Mouse (Mus musculus) forebrain, embryonic 12.5 days (tissue): ENCODE data around the gene Ccdc6. TPM values are rescaled to one million over a fixed set of nuclear protein-coding genes. Genes with fewer than 3 reads are reported as not detected.

Experiments
- ATAC-seq: fragments of 200-750 bp; cut with Nextera tagmentation; 2 replicates; pipeline ENCODE4 v1.8.0; 2017; ENCODE audit warnings: moderate TSS enrichment; ENCODE audit not compliant: low FRiP score
- H3K27ac ChIP-seq: fragments of 300-500 bp; sonication (generic); 2 replicates; pipeline ENCODE4 v1.5.1; 2016; ENCODE audit warnings: mild to moderate bottlenecking
- H3K27me3 ChIP-seq: fragments of 300-500 bp; sonication (generic); 2 replicates; pipeline ENCODE4 v1.6.1; 2016; ENCODE audit warnings: mild to moderate bottlenecking
- H3K36me3 ChIP-seq: fragments of 300-500 bp; sonication (generic); replicated peaks from 2 replicates; pipeline ENCODE4 v1.6.1; 2016; ENCODE audit warnings: mild to moderate bottlenecking
- H3K4me1 ChIP-seq: fragments of 300-500 bp; sonication (generic); 2 replicates; pipeline ENCODE4 v1.6.1; 2016
- H3K4me2 ChIP-seq: fragments of 300-500 bp; sonication (generic); 2 replicates; pipeline ENCODE4 v1.6.1; 2016; ENCODE audit warnings: mild to moderate bottlenecking, moderate library complexity
- H3K4me3 ChIP-seq: fragments of 300-500 bp; sonication (generic); replicated peaks from 2 replicates; pipeline ENCODE4 v1.5.1; 2016; ENCODE audit warnings: mild to moderate bottlenecking
- H3K9ac ChIP-seq: fragments of 300-500 bp; sonication (generic); 2 replicates; pipeline ENCODE4 v1.6.1; 2016; ENCODE audit warnings: mild to moderate bottlenecking
- H3K9me3 ChIP-seq: fragments of 300-500 bp; sonication (generic); 2 replicates; pipeline ENCODE4 v1.6.1; 2016
- WGBS: fragments of 180-500 bp; shearing (Covaris S2); methylation state at CpG from one replicate; pipeline ENCODE4 v1.1.7; 2016; 5-methylcytosine and 5-hydroxymethylcytosine counted together
- polyA plus RNA-seq: library from polyadenylated mRNA; unstranded; fragments of >200 nt; fragmentation: Nextera tagmentation; extraction: Ambion mirVana; gene quantifications from 2 replicates; pipeline ENCODE4 v1.2.1, GENCODE M21; 2016

Gene Ccdc6
- polyA plus RNA-seq, 1 experiment from 2014 or later, result 15.9 TPM

DNA sequence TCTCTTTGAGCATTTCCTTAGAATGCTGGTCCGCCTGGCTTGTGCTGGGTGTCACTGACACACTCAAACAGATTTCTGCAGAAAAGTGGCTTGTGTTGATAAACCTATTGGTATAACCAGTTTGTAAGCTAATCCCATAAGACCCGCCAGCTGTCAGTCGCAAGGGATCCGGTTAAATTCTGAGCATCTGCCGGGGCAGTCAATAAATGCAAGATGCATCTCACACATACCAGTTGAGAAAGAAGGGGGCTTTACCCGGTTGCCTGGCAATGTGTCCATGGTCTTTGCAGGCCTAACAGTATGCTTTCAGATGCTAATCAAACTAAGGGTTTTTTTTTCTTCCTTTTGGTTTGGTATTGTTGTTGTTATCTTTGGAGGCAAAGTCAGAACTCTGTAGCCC is 42.4 kb downstream of the Ccdc6 start:
- WGBS, result 62% methylated on average over 6 of the region's 6 CpGs

DNA sequence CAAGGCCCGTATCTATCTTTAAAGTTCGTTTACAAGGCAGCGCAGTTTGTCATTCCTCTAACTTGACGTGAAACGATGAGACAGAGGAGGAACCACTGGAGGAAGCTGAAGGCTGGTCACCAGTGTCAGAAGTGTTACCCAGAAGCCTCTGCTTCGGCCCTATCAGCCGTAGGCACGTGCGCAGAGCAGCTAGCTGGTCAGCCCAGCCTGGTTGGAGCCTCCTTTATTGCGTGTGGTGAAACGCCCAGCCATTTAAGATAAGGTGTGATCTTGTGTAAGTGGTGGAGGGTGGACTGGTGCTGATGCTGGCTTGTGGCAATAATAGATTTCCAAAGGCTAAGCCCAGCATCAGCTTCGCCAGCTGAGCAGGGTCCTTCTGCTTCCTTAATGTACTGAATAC is 43.5 kb downstream of the Ccdc6 start:
- WGBS, result 93% methylated on average over 12 of the region's 12 CpGs
- Histone ChIP-seq H3K27ac (no peak overlapping the region), H3K4me3 (no peak overlapping the region), H3K27me3 (no peaks in the 10 kb centered on the region), H3K4me2 (no peak overlapping the region), H3K9ac (no peak overlapping the region), H3K9me3 (no peaks in the 10 kb centered on the region), H3K36me3 (peaks cover 18% of the 10 kb centered on the region), H3K4me1 (peaks cover 25% of the 10 kb centered on the region)
- ATAC-seq, result no peak

More for the DNA sequence above, 42.4 kb downstream of the Ccdc6 start:
- Histone ChIP-seq H3K4me2 (no peak overlapping the region), H3K4me1 (peaks cover 25% of the 10 kb centered on the region), H3K9ac (no peak overlapping the region), H3K27me3 (no peaks in the 10 kb centered on the region), H3K9me3 (no peaks in the 10 kb centered on the region), H3K4me3 (no peak overlapping the region), H3K36me3 (peaks cover 13% of the 10 kb centered on the region; the same call in 1 of the 2 replicates), H3K27ac (peak overlapping the region; percentile 70)
- 0 out of 2 replicates have a peak, but pooled peaks have one; percentile 27 for ATAC-seq

DNA sequence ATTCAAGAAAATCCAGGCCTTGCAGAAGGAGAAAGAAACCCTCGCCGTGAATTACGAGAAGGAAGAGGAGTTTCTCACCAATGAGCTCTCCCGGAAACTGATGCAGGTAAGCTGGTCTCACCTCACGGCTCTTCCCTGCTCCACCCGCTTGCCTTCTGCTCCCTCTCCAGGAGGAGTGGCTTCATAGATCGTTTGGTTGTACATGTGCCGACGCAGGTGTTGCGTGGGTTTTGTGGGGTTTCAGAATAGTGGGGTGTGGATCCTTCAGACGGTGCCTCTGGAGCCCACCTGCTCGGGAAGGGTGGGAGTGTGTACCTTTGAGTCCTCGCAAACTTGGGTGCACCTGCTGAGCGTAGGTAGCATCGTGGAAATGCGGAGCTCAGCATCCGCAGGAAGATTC is 45.7 kb downstream of the Ccdc6 start:
- ATAC-seq, result no peak
- H3K27ac ChIP-seq, result no peak overlapping the region
- H3K4me3 ChIP-seq, result no peak overlapping the region
- H3K4me1 ChIP-seq, result peaks cover 25% of the 10 kb centered on the region
- 97% methylated on average over 17 of the region's 17 CpGs for whole genome bisulfite sequencing
- peaks cover 35% of the 10 kb centered on the region for H3K36me3 ChIP-seq
- H3K9me3 ChIP-seq, result 0 out of 2 replicates have a peak, but pooled peaks cover 4% of the 10 kb centered on the region
- H3K9ac ChIP-seq, result no peak overlapping the region
- no peaks in the 10 kb centered on the region for H3K27me3 ChIP-seq
- H3K4me2 ChIP-seq, result no peak overlapping the region

DNA sequence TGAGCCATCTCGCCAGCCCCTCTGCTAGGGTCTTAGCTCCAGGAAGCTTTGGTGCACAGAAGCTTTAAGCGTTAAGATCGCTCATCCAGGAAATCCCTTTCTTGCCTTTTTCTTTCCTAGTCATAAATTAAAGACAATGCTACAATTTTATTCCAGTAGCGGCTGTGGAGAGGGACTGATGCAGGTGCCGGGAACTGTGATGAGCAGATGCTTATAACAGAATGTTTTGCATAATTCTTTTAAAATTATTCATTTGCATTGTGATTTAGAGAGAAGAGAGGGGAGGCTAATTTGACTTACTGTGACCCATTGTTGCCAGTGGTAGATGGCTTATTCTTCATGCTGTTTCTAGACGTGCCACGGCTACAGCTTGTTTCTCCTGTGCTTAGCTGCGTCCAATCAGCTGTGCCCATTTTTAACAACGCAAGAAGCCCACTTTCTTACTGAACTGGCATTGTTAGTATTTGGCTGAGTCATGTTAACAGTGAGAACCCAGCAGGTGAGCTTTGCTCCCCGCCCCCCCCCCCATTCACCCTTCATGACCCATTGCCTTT is 47.2 kb downstream of the Ccdc6 start:
- Histone ChIP-seq H3K4me1 (peaks cover 15% of the 10 kb centered on the region), H3K4me3 (no peak overlapping the region), H3K36me3 (peaks cover 39% of the 10 kb centered on the region), H3K27me3 (no peaks in the 10 kb centered on the region), H3K4me2 (no peak overlapping the region), H3K9ac (no peak overlapping the region), H3K27ac (0 out of 2 replicates have a peak overlapping the region, but pooled peaks have one; percentile 25), H3K9me3 (0 out of 2 replicates have a peak, but pooled peaks cover 4% of the 10 kb centered on the region)
- no peak for ATAC-seq
- WGBS, result 69% methylated on average over 10 of the region's 10 CpGs

DNA sequence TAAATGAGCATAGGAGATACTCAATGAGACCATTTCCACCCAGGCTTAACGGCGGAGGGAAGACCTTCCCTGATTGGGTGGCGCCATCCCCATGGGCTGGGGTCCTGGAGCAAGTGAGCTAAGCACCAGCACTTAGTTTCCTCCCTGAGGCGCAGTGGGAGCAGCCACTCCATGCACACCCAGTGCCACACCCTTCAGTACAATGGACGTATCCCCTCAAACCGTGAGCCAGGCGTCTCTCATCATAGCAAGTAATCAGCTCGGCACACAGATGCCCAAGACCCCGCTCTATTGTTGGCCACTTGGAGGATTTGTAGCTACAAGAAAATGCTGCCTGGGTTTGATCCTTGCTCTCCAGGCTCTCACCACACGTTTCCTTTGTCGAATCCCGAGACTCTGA is 49.0 kb downstream of the Ccdc6 start:
- Histone ChIP-seq H3K36me3 (peaks cover 46% of the 10 kb centered on the region), H3K9me3 (0 out of 2 replicates have a peak, but pooled peaks cover 4% of the 10 kb centered on the region), H3K27me3 (no peaks in the 10 kb centered on the region), H3K4me1 (peaks cover 4% of the 10 kb centered on the region; the same call in 1 of the 2 replicates), H3K27ac (no peak overlapping the region), H3K9ac (no peak overlapping the region), H3K4me3 (no peak overlapping the region), H3K4me2 (no peak overlapping the region)
- ATAC-seq, result no peak
- WGBS, result 92% methylated on average over 12 of the region's 12 CpGs

DNA sequence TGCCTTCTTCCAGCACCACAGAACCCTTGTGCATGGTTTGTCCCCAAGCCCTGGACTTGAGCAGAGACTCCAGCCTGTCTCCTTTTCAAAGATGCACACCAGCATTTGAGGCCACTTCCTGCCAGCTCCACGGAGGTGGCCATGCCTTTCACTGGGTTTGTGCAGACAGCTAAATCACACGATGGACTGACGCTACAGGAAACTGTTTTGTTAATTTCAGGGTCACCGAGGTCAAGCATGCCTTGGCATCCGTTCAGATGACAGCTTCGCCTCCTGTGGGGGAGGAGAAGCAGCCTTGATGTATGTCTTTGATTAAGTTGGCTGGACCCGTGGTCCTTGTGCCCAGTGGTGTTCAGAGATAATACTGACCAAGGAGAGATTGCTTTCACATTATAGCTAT is 52.2 kb downstream of the Ccdc6 start:
- Histone ChIP-seq H3K4me3 (no peak overlapping the region), H3K36me3 (peaks cover 54% of the 10 kb centered on the region), H3K9me3 (0 out of 2 replicates have a peak, but pooled peaks cover 4% of the 10 kb centered on the region), H3K27ac (no peak overlapping the region), H3K4me2 (no peak overlapping the region), H3K4me1 (peaks cover 4% of the 10 kb centered on the region; the same call in 1 of the 2 replicates), H3K27me3 (no peaks in the 10 kb centered on the region), H3K9ac (no peak overlapping the region)
- WGBS, result 65% methylated on average over 7 of the region's 7 CpGs
- no peak for ATAC-seq

DNA sequence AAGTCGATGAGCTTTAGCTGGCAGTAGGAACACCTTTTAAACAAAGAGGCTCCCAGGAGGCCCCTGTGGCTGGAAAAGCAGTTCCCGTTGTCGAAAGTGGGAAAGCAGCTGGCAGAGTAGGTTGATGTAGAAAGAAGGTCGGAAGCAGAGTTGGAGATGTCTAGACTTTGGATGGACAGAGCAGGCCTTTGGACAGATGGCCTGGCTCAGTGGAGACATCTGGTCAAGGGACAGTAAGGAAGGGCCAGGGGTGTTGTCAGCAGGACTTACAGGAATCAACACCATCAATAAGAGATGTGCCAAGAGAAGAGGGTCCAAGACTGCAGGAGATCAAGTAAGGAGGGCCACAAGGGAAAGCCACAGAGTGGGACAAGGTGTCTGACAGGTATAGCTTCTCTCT is 53.4 kb downstream of the Ccdc6 start:
- no peaks in the 10 kb centered on the region for H3K27me3 ChIP-seq
- ATAC-seq, result no peak
- peaks cover 56% of the 10 kb centered on the region for H3K36me3 ChIP-seq
- H3K9ac ChIP-seq, result no peak overlapping the region
- 83% methylated on average over 4 of the region's 4 CpGs for WGBS
- H3K27ac ChIP-seq, result no peak overlapping the region
- H3K4me3 ChIP-seq, result no peak overlapping the region
- H3K4me1 ChIP-seq, result peaks cover 4% of the 10 kb centered on the region; the same call in 1 of the 2 replicates
- 0 out of 2 replicates have a peak, but pooled peaks cover 4% of the 10 kb centered on the region for H3K9me3 ChIP-seq
- H3K4me2 ChIP-seq, result no peak overlapping the region

DNA sequence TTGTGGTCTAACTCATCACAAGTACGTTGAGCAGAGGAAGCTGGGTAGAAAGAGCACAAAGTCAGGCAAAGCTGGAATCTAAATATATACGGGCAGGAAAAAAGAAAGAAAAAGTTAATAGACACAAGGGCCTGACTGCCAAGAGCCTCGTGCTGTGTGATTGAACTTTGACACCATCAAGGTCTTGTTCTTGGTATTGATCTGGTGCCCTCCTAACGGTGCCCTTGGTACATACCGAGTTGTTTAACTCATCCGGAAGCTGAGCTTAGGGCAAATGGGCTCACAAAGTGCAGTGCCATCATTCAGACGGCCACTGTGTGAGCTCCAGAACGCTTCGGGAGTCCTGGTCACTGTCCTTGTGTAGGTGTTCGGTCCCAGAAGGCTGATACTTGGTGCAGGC is 54.2 kb downstream of the Ccdc6 start:
- 88% methylated on average over 10 of the region's 10 CpGs for WGBS
- H3K4me2 ChIP-seq, result no peak overlapping the region
- H3K27me3 ChIP-seq, result no peaks in the 10 kb centered on the region
- peaks cover 56% of the 10 kb centered on the region for H3K36me3 ChIP-seq
- no peaks in the 10 kb centered on the region for H3K9me3 ChIP-seq
- H3K4me1 ChIP-seq, result peaks cover 4% of the 10 kb centered on the region; the same call in 1 of the 2 replicates
- no peak for ATAC-seq
- no peak overlapping the region for H3K27ac ChIP-seq
- H3K4me3 ChIP-seq, result no peak overlapping the region
- no peak overlapping the region for H3K9ac ChIP-seq

DNA sequence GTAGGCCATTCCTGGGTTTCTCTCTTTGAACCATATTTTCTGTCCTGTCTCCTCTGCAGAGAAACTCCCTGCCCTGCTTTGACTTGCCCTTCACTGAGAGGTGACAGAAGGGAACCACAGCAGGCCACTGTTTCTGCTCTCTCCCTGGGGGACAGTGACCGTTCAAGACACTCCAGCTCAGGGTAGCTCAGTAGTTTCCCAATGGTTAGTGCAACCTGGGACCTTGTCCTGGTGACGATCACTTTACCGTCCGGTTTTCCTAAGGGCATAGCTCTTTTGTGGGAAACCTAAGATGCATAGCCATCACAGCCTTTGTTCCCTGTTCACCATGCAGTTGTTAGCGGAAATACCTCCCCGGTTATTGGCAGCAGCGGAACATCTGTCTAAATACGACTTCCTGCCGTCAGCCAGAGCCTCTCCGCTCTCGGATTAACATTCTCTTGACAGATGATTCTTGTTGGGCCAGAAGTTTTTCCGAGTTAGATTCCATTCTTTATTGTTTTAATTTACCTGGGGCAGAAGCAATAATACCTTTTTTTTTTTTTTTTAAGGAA is 55.3 kb downstream of the Ccdc6 start:
- no peak overlapping the region for H3K4me3 ChIP-seq
- peaks cover 4% of the 10 kb centered on the region; the same call in 1 of the 2 replicates for H3K4me1 ChIP-seq
- H3K4me2 ChIP-seq, result no peak overlapping the region
- H3K27ac ChIP-seq, result no peak overlapping the region
- no peaks in the 10 kb centered on the region for H3K27me3 ChIP-seq
- ATAC-seq, result no peak
- WGBS, result 81% methylated on average over 12 of the region's 12 CpGs
- H3K36me3 ChIP-seq, result peaks cover 60% of the 10 kb centered on the region
- no peaks in the 10 kb centered on the region for H3K9me3 ChIP-seq
- no peak overlapping the region for H3K9ac ChIP-seq

DNA sequence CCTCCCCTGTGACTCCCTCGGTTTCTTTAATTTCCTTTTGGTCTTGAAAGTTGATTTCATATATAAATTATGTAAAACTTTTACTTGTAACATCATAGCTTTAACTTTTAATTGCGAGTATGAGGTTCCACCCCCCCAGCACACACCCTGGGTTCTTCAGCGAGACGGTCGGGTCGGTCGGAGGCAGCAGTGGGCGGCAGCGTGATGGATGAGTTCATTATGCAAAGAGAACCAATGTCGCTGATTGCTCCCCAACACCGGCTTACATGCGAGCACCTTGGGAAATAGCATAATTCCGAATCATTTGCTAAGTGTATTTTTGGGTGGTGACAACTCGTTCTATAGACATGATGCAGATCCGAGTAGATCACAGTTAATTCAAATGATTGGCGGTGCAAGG is 56.9 kb downstream of the Ccdc6 start:
- no peak for ATAC-seq
- Histone ChIP-seq H3K27me3 (no peaks in the 10 kb centered on the region), H3K4me1 (peaks cover 3% of the 10 kb centered on the region; the same call in 1 of the 2 replicates), H3K4me2 (no peak overlapping the region), H3K36me3 (peaks cover 59% of the 10 kb centered on the region), H3K4me3 (no peak overlapping the region), H3K27ac (no peak overlapping the region), H3K9me3 (no peaks in the 10 kb centered on the region), H3K9ac (no peak overlapping the region)
- 96% methylated on average over 16 of the region's 16 CpGs for WGBS

DNA sequence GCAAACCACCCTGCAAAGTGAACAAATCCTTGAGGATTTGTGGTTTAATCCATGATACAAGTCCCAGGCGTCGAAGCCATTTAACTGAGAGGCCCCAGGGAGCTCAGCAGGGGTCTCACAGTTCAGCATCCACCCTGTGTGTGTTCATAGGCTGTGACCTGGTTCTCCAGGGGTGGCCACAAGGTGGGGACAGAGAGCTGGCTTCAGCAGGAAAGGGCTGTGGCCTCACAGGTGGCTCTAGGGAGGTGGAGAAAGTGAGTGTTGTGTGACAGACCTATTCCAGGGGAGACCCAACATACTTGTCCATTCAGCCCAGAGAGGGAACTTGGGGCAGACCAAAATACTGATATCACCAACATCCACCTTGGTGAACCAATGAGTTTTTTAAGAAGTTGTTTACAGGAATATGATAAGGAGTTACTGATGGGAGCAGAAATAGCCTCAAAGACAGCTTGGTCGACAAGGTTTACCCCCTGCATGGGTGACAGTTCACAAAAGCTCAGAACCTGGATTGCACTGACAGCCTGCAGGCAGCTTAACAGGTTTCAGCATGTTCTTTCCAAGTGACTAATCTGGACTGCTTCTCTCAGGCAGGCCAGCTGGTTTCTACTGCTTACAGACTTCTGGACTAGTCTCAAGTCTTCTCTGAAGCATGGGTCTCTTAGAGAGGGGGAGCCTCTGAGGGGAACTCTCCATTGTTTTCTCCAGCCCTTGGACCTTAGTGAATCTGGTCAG is 59.7 kb downstream of the Ccdc6 start:
- no peak for ATAC-seq
- Histone ChIP-seq H3K27ac (no peak overlapping the region), H3K9ac (no peak overlapping the region), H3K36me3 (peaks cover 47% of the 10 kb centered on the region), H3K27me3 (no peaks in the 10 kb centered on the region), H3K4me1 (no peaks in the 10 kb centered on the region), H3K9me3 (no peaks in the 10 kb centered on the region), H3K4me3 (no peak overlapping the region), H3K4me2 (no peak overlapping the region)
- WGBS, result 65% methylated on average over 3 of the region's 3 CpGs

DNA sequence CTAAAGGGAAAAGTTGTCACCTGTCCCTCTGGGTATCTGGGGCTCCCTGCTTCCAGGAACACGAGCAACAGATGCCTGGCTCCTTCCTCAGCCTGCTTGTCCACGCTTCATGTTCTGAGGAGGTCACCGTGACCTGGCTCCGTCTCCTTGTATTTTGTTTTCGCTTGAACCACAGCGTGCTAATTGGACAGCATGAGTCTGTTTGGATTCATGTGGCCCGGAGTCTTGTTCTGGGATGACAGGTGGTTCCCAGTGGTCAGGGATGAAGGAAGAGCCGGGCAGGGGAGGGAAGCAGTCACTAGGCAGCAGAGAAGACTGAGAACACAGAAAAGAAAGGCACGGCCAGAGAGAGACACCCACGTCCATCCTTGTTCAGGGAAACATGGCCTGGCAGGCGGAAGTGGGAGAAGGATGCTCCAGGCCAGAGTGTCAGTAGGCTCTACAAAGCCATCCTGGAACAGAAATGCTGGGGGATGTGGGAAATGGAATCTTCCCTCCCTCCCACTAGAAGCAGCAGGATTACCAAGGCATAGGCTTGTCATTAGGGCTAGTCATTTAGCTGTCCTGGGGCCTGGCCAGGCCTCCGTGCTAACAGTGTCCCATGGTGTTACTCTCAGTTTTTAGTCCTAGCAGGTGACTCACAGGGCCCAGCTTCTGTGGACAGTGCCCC is 62.9 kb downstream of the Ccdc6 start:
- H3K27ac ChIP-seq, result no peak overlapping the region
- ATAC-seq, result no peak
- WGBS, result 79% methylated on average over 12 of the region's 12 CpGs
- no peaks in the 10 kb centered on the region for H3K9me3 ChIP-seq
- H3K27me3 ChIP-seq, result no peaks in the 10 kb centered on the region
- H3K9ac ChIP-seq, result no peak overlapping the region
- no peak overlapping the region for H3K4me3 ChIP-seq
- H3K4me2 ChIP-seq, result no peak overlapping the region
- H3K36me3 ChIP-seq, result peaks cover 30% of the 10 kb centered on the region
- peaks cover 7% of the 10 kb centered on the region; the same call in 1 of the 2 replicates for H3K4me1 ChIP-seq
